Mouse (Mus musculus) thymus, postnatal 4 days (tissue): ENCODE results near the gene Ebi3.

ENCODE experiments used
- DNase-seq: peaks from one replicate; pipeline ENCODE4 v3.0.0; 2021

Gene Ebi3

DNA sequence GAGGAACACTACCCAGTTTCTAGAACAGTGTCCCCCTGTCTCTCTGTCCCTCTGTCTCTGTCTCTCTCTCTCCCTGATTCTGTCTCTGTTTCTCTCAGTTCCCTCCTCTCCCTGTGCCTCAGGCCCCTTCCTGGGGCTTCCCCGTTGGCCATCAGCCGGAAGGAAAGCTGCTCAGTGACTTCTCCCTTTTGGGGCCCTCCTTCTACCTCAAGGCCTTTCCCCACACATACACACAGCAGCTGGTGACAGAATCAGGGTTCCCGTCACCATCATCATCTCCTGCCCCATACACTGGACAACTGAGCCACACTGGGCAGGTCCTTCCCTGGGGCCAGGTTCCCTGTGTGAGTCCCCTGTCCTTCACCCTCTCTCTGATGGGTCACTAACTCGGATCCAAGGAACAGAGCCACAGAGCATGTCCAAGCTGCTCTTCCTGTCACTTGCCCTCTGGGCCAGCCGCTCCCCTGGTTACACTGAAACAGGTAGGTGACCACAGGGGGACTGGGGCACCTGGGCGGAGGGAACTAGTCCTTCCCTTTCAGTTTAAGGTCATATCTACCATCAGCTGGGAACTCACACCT, at the start of gene Ebi3:
TSS of gene Ebi3 (plus strand) at position 194 of the 581 bp plus-strand sequence.
- DNase-seq: peak; percentile 10

DNA sequence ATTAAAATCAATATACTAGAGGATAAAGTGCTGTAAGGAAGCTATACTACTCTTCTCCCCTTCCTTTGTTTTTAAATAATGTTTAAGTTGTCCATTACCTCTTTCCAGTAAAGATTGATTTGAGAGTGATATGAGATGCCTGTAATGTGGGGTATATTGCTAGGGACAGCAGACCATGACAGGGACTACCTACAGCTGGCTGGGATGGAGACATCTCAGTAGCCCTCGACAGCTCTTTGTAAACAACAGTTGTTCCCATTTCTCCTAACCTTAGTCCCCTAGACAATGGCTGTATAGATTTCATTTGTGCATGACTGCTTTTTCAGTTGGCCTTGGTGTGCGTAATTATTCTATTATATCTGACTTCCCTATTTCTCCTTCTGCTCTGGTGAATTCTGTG, 49.4 kb upstream of the Ebi3 start:
- no peak for DNase-seq

DNA sequence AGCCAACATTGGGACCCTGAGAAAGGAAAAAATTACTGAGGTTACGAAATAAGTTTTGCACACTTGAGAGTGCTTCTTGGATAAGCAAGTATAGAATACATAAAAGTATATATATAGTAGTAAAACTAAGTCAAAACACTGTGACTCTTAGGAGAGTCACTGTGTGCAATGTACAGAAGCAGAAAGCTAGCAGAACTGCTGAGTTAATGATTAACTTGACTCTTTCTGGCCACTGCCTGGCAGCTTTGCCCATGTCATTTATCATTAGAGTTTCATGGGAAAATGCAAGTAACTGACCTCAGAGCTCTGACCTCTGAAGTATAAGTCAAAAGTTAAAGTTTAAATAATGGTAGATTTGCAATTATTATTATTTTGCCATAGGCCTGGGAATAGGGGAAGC, 48.8 kb upstream of the Ebi3 start:
- DNase-seq: no peak

DNA sequence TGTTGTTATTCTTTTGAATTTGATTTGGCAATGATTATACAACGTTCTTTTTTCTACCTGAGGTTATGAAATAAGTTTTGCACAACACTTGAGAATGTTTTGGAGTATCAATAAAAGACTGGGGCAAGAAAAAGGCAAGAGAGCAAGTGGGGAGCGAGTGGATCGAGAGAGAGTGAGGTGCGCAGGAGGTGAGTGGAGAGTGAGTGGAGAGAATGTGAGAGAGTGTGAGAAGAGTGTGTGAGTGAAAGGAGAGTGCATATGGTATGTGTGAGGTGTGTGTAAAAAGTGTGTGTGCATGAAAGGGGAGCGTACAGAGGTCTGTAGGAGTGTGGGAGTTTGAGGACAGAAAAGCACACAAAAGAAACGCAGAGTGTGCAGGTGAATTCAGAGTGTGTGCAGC, 48.3 kb upstream of the Ebi3 start:
- no peak for DNase-seq

DNA sequence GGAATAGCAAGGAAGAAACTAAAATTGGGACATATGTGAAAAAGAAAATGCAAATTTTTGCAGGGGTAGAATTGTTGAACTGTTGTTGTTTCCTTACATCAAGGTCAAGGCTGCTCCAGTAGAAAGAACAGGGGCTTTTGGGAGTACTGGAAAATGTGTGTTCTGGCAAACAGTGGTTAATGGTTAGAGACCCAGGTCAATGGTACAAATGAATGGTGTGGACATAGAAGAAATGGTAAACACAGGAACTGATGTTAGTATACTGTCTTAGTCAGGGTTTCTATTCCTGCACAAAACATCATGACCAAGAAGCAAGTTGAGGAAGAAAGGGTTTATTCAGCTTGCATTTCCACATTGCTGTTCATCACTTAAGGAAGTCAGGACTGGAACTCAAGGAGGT, 45.8 kb upstream of the Ebi3 start:
- DNase-seq: no peak

DNA sequence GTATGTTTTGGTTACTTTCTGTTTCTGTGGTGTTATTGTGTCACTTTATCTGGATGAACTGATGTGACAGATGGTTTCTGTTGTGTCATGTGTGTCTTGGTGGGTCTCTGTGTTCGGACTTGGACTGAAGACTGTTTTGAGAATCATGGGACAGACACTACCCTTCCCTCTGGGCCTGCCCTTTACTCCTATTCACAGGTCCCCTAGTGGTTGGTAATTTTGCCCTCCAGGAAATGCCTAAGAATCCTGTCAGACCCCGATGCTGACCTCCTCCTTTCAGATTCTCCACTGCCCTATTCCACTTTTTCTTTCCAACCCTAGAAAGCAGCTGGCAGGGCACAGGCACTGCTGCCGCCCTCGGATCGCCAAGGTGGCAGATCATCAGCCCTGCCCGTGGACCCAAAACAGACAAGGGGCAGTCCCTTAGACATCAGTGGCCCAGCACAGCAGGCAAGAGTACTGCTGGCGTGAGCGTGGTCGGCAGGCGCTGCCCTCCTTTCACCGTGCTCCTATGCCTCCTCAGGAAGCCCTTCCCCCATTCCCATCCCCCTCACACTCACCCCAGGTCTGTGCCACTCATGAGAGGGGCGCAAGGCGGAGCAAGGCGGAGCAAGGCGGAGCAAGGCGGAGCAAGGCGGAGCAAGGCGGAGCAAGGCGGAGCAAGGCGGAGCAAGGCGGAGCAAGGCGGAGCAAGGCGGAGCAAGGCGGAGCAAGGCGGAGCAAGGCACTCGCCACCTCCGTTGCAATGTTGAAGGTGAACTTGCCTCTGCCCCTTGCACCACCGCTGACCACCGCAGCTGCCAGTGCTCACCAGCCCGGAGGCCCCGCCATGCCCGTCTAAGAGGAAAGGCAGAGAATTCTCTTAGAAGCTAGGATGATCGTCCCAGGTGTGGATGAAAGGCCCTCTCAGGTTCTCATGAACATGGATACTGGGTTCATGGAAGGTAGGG, 20.6 kb upstream of the Ebi3 start:
- peak; percentile 67 for DNase-seq

DNA sequence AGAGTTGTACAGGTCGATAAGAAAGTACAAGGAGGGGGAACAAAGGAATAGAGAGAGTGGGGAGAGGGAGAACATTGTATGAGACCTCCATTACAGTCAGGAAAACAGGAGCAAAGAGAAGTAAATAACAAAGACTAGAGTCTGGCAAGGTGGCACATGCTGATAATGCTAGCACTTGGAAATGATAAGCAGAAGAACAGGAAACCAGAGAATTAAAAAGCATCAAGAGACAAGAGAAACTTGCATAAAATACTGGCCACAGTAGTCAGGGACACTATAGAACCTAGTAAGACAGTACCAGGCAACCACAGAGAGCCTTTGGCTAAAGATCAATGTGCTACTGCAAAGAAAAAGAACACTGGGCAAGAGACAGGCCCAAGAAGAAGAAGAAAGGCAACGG, 19.8 kb upstream of the Ebi3 start:
- no peak for DNase-seq

DNA sequence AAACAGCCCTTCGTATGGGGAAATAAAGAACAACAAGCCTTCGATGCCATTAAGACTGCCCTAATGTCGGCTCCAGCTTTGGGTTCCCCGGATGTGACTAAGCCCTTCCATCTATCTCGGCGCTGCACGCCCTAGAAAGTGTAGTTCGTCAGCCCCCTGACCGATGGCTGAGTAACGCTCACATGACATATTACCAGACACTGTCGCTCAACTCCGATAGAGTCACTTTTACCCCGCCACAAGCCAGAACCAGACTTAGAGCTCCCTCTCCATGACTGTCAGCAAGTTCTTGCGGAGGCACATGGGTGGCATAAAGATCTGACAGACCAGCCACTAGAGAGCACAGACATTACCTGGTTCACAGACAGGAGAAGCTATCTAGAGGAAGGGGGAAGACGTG, 19.2 kb upstream of the Ebi3 start:
- DNase-seq: no peak

DNA sequence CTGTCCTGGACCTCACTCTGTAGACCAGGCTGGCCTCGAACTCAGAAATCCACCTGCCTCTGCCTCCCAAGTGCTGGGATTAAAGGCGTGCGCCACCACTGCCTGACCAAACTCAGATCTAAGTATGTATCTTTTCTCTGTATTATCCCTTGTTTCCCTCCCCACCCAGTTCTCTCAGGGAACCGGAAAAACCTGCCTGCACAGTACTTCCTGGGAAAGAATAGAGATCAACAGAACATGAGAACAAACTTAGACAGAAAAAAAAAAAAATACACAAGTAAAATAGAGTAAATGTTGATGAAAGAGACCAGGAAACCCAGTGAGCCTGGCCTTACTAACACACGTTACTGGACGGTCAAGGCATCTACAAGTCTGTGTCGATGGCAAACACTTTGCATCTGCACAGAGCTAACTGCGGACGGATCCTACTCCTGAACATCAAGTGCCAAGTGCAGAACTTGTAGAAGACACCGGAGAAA, 8.0 kb upstream of the Ebi3 start:
- peak; percentile 5 for DNase-seq

DNA sequence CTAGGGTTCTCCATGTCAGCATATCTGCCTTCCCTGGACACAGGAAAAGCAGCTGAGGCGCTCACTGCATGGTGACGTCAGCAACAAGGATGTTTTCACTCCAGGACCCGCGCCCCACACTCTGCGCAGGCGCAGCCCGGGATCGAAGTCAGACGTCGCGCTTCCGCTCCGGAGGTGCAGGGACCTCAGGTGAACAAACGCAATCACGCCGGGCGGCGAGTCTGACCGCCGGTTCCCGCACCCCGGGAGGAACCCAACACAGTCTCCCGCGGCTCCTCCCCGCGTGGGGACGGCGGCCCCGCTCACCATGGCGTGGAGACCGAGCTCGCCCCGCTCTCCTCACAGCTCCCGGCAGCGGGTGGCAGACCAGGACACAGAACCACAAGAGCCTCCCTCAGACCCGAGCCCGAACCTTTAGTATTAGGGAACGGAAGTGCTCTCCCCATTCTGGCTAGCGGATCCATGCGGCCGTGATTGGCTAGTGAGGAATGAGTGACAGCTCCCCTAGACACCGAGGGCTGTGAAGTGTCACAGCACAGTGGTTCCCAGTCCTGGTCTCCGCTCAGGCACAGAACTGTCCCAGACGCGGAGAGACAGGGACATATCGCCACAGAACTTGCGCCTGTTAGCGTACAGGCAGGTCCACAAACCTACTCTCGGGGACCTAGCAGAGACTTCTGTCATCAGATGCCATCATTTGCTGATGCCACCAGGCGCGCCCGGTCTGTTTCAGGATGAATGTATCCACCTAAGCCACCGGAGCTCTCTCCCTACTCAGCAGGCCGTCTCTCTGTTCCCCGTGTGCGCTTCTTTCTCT, 7.4 kb upstream of the Ebi3 start:
- peak; percentile 83 for DNase-seq

DNA sequence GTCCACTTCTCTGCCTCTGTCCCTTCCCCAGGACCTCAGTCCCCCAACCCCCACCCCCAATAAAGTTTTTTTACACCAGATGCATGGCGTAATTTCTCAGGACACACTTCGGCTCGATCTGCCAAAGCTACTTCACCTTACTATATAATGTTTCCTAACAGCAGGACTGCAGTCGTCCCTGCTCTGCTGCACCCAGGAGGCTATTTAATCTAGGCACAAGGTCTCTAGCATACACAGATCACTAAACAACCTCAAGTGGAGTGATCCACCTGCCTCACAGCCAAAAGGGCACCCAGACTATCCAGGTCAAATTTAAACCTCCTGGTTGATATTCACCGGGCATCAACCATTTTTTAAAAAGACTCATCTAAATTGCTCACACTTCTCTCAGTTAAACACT, 6.7 kb upstream of the Ebi3 start:
- DNase-seq: no peak

DNA sequence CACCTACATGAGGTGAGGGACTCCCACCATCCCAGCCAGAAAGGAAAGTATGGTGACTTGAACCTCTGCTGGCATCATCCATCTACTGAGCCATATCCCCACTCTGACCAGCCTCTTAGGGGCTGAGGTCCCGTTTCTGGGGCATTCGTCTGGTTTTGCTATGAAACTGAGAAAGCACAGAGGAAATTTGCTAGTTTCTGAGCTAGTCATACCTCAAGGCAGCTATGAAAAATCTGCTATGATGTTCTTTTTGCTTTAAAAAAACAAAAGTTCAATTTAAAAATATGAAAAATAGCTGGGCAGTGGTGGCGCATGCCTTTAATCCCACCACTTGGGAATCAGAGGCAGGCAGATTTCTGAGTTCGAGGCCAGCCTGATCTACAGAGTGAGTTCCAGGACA, 3.8 kb upstream of the Ebi3 start:
- DNase-seq: no peak

DNA sequence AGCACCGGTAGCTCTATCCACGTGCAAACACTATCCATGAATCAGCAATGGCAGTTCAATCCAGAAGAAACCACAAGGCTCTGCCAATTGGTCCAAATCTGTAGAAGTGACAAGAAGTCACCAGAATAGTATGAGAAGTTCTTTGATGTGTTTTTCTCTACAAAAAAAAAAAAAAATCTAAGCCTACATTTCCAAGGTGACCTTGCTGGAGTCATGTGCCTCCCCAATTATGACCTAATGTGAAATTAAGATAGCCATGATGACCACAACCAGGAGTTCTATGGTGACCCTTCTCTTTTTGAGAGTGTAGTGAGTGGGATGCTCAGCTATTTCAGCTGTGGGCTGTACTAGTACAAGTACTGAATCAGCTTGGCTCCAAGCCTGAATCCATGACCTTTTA, 3.0 kb upstream of the Ebi3 start, which contains the start of gene Zfp119b:
TSS of gene Zfp119b (minus strand) at position 101 of the 400 bp plus-strand sequence.
- DNase-seq: no peak

DNA sequence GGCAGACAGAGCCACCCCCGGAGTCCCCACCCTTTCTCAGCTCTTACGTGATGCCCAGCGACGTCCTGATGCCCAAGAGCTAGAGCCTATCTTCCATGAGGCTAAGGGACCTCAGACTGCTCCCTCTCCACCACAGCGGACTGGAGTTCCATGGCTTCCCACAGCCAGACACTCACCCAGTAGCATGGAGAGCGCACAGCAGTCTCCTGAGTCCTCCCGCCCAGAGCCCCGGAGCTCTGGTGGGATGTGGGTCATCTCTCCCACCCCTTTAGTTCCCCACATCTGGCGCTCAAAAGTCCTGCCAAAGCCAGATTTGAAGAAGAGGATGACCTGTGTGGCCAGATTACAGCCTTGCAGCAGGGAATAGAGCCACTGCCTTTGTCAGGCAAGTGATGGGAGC, 1.8 kb upstream of the Ebi3 start:
- DNase-seq: peak; percentile 3

DNA sequence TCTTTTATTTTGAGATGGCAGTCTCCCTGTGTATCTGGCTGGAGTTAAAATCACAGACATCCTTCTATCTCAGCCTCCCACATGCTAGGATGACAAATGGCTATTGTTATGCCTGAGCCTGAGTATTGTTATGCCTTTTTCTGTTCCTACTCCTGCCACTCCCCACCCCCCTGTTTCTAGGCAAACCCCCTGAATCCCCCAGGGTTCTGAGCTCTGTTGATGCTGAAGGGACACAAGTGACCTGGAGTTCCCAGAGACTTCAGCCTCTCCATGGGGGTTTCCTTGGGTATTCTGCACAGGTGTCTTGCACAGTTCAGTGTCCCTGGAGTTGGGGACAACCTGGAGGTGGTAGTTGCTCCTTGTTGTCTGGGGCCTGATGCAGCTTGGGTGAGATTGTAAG, 399 bp upstream of the Ebi3 start:
- DNase-seq: no peak

DNA sequence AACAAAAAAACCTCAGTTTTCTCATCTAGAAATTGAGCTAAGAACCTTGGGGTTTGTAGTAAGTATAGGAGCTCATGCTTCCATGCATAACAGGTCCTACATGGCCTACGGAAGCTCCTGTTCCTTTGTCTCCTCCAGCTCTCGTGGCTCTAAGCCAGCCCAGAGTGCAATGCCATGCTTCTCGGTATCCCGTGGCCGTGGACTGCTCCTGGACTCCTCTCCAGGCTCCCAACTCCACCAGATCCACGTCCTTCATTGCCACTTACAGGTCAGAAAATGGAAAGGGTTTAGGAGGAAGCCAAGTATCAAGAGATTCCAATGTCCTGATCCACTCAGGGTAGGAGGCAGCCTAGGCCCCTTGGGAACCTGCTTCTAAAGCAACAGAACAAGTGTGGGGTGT, 1.3 kb downstream of the Ebi3 start:
- no peak for DNase-seq

DNA sequence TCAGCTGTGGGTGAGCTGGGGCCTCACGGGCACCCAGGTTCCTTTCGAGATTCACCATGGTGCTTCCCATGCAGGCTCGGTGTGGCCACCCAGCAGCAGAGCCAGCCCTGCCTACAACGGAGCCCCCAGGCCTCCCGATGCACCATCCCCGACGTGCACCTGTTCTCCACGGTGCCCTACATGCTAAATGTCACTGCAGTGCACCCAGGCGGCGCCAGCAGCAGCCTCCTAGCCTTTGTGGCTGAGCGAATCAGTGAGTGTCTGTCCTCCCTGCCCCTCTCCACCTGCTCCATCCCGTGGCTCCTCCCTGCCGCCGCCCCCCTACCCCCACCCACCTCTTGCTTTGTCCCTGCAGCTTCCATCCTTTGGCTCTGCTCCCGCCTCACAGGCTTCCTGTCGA, 1.8 kb downstream of the Ebi3 start:
- DNase-seq: peak; percentile 47

DNA sequence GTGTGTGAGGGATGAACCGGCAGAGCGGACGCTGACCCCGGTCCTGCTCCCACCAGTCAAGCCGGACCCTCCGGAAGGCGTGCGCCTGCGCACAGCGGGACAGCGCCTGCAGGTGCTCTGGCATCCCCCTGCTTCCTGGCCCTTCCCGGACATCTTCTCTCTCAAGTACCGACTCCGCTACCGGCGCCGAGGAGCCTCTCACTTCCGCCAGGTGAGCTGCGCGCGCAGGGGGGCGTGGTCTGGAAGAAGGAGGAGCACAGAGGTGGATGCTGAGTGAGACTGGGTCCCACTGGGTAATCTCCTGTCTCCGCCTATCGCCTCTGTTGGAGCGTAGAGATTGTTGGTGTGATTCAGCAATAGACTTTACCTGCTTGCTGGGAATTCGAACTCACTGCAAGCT, 3.7 kb downstream of the Ebi3 start:
- peak; percentile 96 for DNase-seq

DNA sequence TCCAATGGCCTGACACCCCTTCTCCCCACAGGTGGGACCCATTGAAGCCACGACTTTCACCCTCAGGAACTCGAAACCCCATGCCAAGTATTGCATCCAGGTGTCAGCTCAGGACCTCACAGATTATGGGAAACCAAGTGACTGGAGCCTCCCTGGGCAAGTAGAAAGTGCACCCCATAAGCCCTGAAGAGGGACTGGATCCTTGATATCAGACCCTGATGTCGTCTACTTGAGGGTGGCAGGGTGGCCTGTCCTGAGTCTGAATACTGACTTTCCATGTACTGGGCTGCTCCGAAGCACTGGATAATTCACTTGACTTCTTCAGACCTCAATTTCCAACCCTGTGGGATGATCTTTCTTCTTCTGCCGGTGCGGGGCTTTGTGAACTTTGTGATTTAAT, 4.2 kb downstream of the Ebi3 start:
- peak; percentile 12 for DNase-seq

DNA sequence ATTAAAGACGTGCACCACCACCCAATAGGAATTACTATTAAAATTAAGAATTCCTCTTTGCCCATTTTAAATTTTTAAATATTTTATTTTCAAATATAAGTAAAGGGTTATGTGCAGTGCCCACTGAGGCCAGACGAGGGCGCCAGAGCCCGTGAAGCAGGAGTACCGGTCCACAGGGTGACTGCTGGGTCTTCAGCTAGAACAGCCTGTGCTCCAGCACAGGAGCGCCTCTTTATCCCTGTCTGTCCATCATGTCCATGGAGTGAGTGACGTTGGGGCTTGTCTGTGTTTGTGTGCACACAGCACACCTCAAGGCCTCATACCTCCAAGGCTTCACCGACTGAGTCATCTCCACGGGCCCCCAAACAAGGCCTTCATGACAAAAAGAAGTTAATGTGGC, 4.7 kb downstream of the Ebi3 start:
- peak; percentile 88 for DNase-seq

DNA sequence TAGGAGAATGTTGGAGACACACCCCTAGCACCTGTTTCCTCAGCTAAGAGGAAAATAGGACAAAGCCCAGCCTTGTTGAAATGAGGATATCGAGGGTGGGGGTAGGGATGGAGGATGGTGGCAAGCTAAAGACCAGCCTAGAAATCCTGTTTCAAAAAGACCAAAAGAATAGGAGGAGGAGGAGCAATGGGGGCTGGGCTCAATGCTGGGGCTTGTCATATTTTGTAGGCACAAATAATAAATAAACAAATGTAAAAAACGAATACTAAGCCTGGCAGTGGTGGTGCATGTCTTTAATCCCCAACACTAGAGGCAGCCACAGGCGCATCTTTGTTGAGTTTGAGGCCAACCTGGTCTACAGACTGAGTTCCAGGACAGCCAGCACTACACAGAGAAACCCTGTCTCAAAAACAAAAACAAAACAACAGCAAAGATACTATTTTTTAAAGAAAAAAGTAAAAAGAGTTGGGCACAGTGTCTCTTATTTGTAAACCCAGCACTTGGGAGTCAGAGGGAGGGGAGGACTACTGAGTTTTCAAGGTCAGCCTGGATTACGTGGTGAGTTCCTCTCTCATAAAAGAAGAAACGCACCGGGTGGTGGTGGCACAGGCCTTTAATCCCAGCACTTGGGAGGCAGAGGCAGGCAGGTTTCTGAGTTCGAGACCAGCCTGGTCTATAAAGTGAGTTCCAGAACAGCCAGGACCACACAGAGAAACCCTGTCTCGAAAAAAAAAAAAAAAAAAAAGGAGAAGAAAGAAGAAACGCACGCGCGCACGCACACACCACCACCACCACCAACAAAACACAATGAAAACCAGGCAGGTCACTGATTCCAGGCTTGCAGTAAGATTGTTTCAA, 5.5 kb downstream of the Ebi3 start:
- peak; percentile 8 for DNase-seq

DNA sequence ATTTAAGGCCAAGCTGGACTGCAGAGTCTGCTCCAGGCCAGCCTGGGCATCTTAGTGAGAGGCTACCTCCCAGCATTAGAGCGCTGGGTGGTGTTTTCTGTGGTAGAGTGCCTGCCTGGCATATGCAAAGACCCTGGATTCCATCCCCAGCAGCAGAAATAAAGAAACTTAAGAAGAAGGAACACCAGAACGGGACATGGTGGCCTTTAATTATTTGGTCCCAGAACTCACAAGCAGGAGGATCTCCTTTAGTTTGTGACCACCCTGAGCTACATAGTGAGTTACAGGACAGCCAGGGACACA, 6.1 kb downstream of the Ebi3 start:
- DNase-seq: no peak
